Mouse (Mus musculus): Measurements from ENCODE around the gene Gse1.

GRCm38 (mm10) chr8:120507290-120507689 is 279.0 kb downstream of the Gse1 start:
- TF ChIP-seq CTCF (IDR thresholded peaks at IDR 0.05; ENCODE audit: borderline replicate concordance, extremely low read depth, insufficient read depth, insufficient read length) (no peak), POLR2A (IDR thresholded peaks at IDR 0.05; ENCODE audit: borderline replicate concordance, extremely low read depth, insufficient read depth, insufficient read length, poor library complexity, severe bottlenecking) (no peak)

All from brain, embryonic 14.5 days (tissue).